Mouse (Mus musculus) limb, embryonic 10.5 days (tissue): ENCODE results near the gene Coro1b. TPM values are rescaled to one million over a fixed set of nuclear protein-coding genes. Genes with fewer than 3 reads are reported as not detected.

Experiments
- DNase-seq: peaks from one replicate; pipeline ENCODE4 v3.0.0-alpha.2; 2017; ENCODE audit warnings: low spot score
- H3K27ac ChIP-seq: fragments of 300-500 bp; sonication (generic); 2 replicates; pipeline ENCODE4 v1.5.1; 2016; ENCODE audit warnings: mild to moderate bottlenecking
- H3K27me3 ChIP-seq: fragments of 300-500 bp; sonication (generic); 2 replicates; pipeline ENCODE4 v1.6.1; 2016; ENCODE audit warnings: low read depth, mild to moderate bottlenecking; ENCODE audit not compliant: poor library complexity, severe bottlenecking
- H3K36me3 ChIP-seq: fragments of 300-500 bp; sonication (generic); 2 replicates; pipeline ENCODE4 v1.6.1; 2016; ENCODE audit warnings: mild to moderate bottlenecking, moderate library complexity
- H3K4me1 ChIP-seq: fragments of 300-500 bp; sonication (generic); 2 replicates; pipeline ENCODE4 v1.6.1; 2016
- H3K4me3 ChIP-seq: fragments of 300-500 bp; sonication (generic); 2 replicates; pipeline ENCODE4 v1.5.1; 2016; ENCODE audit warnings: mild to moderate bottlenecking, moderate library complexity
- H3K9me3 ChIP-seq: fragments of 300-500 bp; sonication (generic); replicated peaks from 2 replicates; pipeline ENCODE4 v1.6.1; 2016; ENCODE audit warnings: mild to moderate bottlenecking
- WGBS: fragments of 180-500 bp; shearing (Covaris S2); methylation state at CpG from one replicate; pipeline ENCODE4 v1.1.7; 2016; 5-methylcytosine and 5-hydroxymethylcytosine counted together
- polyA plus RNA-seq: library from polyadenylated mRNA; unstranded; fragments of >200 nt; fragmentation: Nextera tagmentation; extraction: Ambion mirVana; gene quantifications from 2 replicates; pipeline ENCODE4 v1.2.1, GENCODE M21; 2016

The Coro1b gene
- polyA plus RNA-seq, 1 experiment from 2014 or later, result 148 TPM

- peaks cover 4% of the 10 kb centered on the region; the same call in 1 of the 2 replicates for H3K27me3 ChIP-seq
- no peaks in the 10 kb centered on the region for H3K4me1 ChIP-seq
- no peak overlapping the region for H3K27ac ChIP-seq
- peaks cover 22% of the 10 kb centered on the region for H3K36me3 ChIP-seq
- no peak overlapping the region for H3K4me3 ChIP-seq
- 83% methylated on average over 5 of the region's 5 CpGs for WGBS
- no peaks in the 10 kb centered on the region for H3K9me3 ChIP-seq
- DNase-seq, result no peak
Measured at GRCm38 (mm10) chr19:4136463-4136862, 12.0 kb upstream of the Coro1b start.

DNA sequence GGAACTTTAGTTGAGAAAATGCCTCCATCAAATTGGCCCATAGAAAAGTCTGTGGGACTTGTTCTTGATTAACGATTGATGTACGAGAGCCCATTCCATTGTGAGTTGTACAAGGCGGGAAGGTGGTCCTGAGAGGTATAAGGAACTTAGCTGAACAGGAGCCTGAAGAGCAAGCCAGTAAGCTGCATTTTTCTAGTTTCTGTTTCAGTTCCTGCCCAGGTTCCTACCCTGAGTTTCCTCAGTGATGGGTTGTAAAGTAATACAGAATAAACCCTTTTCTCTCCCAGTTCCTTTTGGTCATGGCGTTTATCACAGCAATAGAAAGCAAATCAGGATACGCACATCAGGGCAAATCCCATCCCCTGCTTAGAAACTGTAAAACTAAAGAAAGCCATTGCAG is 10.5 kb upstream of the Coro1b start:
- H3K9me3 ChIP-seq, result no peaks in the 10 kb centered on the region
- WGBS, result 85% methylated on average over 5 of the region's 5 CpGs
- H3K4me3 ChIP-seq, result no peak overlapping the region
- no peak for DNase-seq
- H3K27me3 ChIP-seq, result peaks cover 4% of the 10 kb centered on the region; the same call in 1 of the 2 replicates
- peaks cover 7% of the 10 kb centered on the region for H3K36me3 ChIP-seq
- 0 out of 2 replicates have a peak, but pooled peaks cover 3% of the 10 kb centered on the region for H3K4me1 ChIP-seq
- no peak overlapping the region for H3K27ac ChIP-seq

GRCm38 (mm10) chr19:4139446-4139845 is 9.0 kb upstream of the Coro1b start, which contains the start of gene Gpr152:
Gpr152 (plus strand) TSS chr19:4139787.
- Histone ChIP-seq H3K4me1 (0 out of 2 replicates have a peak, but pooled peaks cover 9% of the 10 kb centered on the region), H3K4me3 (no peak within 1 kb of the TSS), H3K27ac (peak within 1 kb of the TSS; percentile 21), H3K27me3 (peaks cover 4% of the 10 kb centered on the region; the same call in 1 of the 2 replicates), H3K9me3 (no peaks in the 10 kb centered on the region), H3K36me3 (no peaks in the 10 kb centered on the region)
- DNase-seq, result no peak
- WGBS, result 80% methylated on average over 2 of the region's 2 CpGs

DNA sequence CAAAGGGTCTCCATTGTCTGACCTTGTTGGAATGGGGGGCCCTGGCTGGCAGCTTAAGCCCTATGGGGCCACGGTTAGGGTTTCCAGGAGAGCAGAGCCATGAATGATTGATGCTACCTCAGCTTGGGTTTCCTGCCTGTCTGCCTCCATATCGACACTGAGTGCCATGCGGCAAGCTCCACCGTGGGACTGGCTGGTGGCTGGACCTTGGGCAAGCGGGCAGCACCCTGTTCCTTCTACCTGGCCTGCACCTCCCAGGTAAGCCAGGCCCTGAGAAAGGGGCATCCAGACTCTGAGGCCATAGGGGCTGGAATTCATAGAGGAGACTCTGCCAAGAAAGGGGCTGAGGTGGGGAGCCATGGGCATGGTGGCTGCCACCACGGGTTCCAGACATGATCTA is 8.3 kb upstream of the Coro1b start:
- peak overlapping the region; percentile 21; the same call in 1 of the 2 replicates for H3K27ac ChIP-seq
- 86% methylated on average over 6 of the region's 6 CpGs for WGBS

GRCm38 (mm10) chr19:4142416-4143173 is 5.8 kb upstream of the Coro1b start:
- H3K36me3 ChIP-seq, result no peaks in the 10 kb centered on the region
- H3K27me3 ChIP-seq, result no peaks in the 10 kb centered on the region
- no peak overlapping the region for H3K4me3 ChIP-seq
- DNase-seq, result no peak
- peaks cover 22% of the 10 kb centered on the region for H3K4me1 ChIP-seq
- no peaks in the 10 kb centered on the region for H3K9me3 ChIP-seq
- H3K27ac ChIP-seq, result no peak overlapping the region
- WGBS, result 91% methylated on average over 18 of the region's 18 CpGs

More for the DNA sequence above, 8.3 kb upstream of the Coro1b start:
- Histone ChIP-seq H3K4me1 (0 out of 2 replicates have a peak, but pooled peaks cover 9% of the 10 kb centered on the region), H3K9me3 (no peaks in the 10 kb centered on the region), H3K36me3 (no peaks in the 10 kb centered on the region), H3K4me3 (no peak overlapping the region), H3K27me3 (peaks cover 4% of the 10 kb centered on the region; the same call in 1 of the 2 replicates)
- no peak for DNase-seq

- no peaks in the 10 kb centered on the region for H3K36me3 ChIP-seq
- H3K9me3 ChIP-seq, result no peaks in the 10 kb centered on the region
- no peak for DNase-seq
- WGBS, result 82% methylated on average over 7 of the region's 7 CpGs
- no peaks in the 10 kb centered on the region for H3K27me3 ChIP-seq
- H3K4me3 ChIP-seq, result no peak within 1 kb of the TSS
- peaks cover 31% of the 10 kb centered on the region for H3K4me1 ChIP-seq
- H3K27ac ChIP-seq, result no peak within 1 kb of the TSS
Measured at GRCm38 (mm10) chr19:4143759-4144268, 4.6 kb upstream of the Coro1b start, which contains the start of gene Cabp4. Cabp4 (minus strand) TSS chr19:4144033.

GRCm38 (mm10) chr19:4144550-4145498 is 3.6 kb upstream of the Coro1b start:
- Histone ChIP-seq H3K36me3 (peaks cover 2% of the 10 kb centered on the region), H3K27ac (no peak overlapping the region), H3K4me1 (peaks cover 41% of the 10 kb centered on the region), H3K27me3 (no peaks in the 10 kb centered on the region), H3K4me3 (no peak overlapping the region), H3K9me3 (no peaks in the 10 kb centered on the region)
- 85% methylated on average over 16 of the region's 16 CpGs for WGBS
- DNase-seq, result no peak

DNA sequence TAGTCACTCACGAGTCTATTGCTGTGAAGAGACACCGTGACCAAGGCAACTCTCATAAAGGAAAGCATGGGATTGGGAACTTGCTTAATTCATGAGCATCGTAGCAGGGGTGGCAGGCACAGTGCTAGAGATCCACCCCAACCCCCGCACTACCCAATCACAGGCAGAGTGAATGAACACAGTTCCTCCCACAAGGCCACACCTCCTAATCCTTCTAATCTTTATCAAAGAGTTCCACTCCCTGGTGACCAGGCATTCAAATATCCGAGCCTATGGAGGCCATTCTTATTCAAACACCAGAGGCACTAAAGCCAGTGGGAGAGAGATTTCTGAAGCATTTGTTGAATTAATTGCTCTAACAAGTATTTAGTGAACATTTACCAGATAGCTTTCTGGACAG is 2.5 kb upstream of the Coro1b start:
- DNase-seq, result no peak
- peaks cover 13% of the 10 kb centered on the region for H3K36me3 ChIP-seq
- no peaks in the 10 kb centered on the region for H3K9me3 ChIP-seq
- peaks cover 50% of the 10 kb centered on the region for H3K4me1 ChIP-seq
- no peak overlapping the region for H3K27ac ChIP-seq
- H3K4me3 ChIP-seq, result no peak overlapping the region
- WGBS, result 95% methylated on average over 5 of the region's 5 CpGs
- no peaks in the 10 kb centered on the region for H3K27me3 ChIP-seq

DNA sequence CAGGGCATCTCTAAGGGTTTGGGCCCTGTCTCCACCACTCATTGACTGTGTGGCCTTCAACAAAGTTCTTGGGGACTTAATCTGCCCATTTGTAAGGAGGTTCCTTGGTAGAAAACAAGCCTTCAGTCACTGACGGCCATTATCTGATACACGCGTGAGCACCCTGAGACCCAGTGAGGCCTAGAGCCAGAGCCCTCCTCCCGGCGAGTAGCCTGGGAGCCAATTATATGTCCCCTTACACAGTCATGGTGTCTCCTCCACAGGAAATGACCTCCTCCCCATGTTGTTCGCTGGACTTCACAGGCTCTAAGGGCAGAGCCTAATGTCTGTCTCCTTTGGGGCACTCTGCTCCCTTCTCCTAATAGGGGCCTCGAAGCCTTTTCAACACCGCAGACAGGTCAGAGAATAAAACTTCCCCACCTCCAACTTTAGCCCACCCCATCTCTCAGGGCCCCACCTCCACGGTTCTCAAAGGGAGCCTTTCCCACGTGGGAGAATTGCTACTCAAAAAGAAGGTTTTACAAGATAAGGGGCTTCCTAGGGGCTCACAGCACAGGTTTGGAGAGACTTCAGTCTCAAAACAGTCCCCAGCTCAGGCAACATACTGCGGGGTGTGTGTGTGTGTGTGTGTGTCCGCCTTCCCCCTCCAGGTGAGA is 1.9 kb upstream of the Coro1b start:
- no peak for DNase-seq
- peaks cover 50% of the 10 kb centered on the region for H3K4me1 ChIP-seq
- H3K27ac ChIP-seq, result no peak overlapping the region
- 68% methylated on average over 12 of the region's 12 CpGs for WGBS
- H3K4me3 ChIP-seq, result no peak overlapping the region
- no peaks in the 10 kb centered on the region for H3K27me3 ChIP-seq
- peaks cover 19% of the 10 kb centered on the region for H3K36me3 ChIP-seq
- no peaks in the 10 kb centered on the region for H3K9me3 ChIP-seq

DNA sequence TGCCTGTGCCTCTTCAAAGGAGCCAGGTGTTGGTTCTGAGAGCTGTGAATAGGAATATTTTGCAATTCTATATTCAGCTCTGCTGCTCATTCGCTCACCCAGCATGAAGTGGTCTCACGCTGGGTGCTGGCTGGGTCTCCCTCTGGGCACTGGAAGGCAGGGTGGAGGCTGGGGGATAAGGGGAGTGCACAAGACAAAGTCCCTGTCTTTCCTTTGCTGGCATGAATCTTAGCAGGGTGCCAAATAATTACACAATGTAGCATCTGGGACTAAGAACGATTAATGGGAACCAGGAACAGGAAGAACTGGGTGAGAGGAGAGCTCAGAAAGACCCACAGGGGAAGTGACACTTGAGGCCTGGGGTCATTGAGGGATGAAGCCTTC is 1.4 kb upstream of the Coro1b start:
- Histone ChIP-seq H3K36me3 (peaks cover 24% of the 10 kb centered on the region), H3K9me3 (no peaks in the 10 kb centered on the region), H3K4me1 (peaks cover 50% of the 10 kb centered on the region), H3K4me3 (no peak overlapping the region), H3K27ac (no peak overlapping the region), H3K27me3 (no peaks in the 10 kb centered on the region)
- no peak for DNase-seq
- WGBS, result 61% methylated on average over 3 of the region's 3 CpGs

DNA sequence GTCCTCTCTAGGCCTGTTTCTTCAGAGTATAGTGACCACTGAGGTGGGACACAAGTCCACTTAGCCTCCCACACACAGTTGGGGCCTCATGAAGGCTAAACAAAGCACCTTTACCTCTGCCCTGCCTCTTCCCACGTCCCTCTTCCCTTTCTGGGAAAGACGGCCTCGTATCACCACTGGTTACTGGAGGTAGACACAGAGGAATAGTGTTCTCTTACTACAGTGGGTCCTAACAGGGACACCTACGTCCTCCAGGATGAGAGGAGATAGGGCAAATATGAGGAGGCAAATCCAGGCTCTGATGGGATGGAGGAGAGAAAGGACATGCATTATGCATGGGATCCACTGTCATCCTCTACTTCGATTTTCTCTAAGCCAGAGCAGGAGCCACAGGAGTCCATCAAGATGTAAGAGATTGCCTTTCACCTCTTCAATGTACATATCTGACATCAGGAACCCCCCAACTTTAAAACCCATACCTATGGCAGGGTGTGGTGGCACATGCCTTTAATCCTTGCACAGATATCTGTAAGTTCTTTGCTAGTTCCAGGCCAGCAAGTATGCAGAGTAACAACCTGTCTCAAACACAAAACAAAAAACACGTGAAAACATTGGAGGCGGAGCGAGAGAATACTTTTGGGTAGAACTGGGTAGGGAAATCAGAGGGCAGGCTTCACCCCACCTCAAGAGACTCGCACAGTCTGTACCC is 483 bp upstream of the Coro1b start:
- peak overlapping the region; percentile 90 for H3K4me3 ChIP-seq
- no peaks in the 10 kb centered on the region for H3K9me3 ChIP-seq
- no peak for DNase-seq
- peaks cover 33% of the 10 kb centered on the region for H3K36me3 ChIP-seq
- peak overlapping the region; percentile 90 for H3K27ac ChIP-seq
- 38% methylated on average over 9 of the region's 9 CpGs for WGBS
- peaks cover 47% of the 10 kb centered on the region for H3K4me1 ChIP-seq
- H3K27me3 ChIP-seq, result no peaks in the 10 kb centered on the region

DNA sequence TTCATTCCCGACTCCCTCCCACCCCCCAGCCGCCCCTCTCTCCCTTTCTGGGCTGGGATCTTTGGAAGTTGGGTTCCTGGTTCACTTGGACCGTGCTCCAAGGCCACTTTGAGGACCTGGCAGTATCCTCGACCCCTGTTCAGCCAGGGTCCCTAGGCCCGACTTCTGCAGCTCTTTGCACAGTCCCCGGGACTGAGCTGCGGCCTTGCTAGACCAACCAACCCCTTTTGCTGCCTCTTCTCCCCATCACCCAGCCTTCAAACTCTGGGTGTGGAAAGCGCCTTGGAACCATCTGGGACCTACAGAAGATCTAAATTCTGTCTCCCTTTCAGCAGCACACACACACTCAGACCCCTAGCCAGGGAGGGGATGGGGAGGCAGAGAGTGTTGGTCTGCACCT is 400 bp downstream of the Coro1b start:
- 2% methylated on average over 6 of the region's 8 CpGs for WGBS
- H3K27me3 ChIP-seq, result no peaks in the 10 kb centered on the region
- H3K36me3 ChIP-seq, result peaks cover 42% of the 10 kb centered on the region
- no peaks in the 10 kb centered on the region for H3K9me3 ChIP-seq
- H3K27ac ChIP-seq, result peak overlapping the region; percentile 90
- peaks cover 46% of the 10 kb centered on the region for H3K4me1 ChIP-seq
- DNase-seq, result no peak
- peak overlapping the region; percentile 90 for H3K4me3 ChIP-seq
